Mouse (Mus musculus): Measurements from ENCODE around the gene Layn. TPM values are rescaled to one million over a fixed set of nuclear protein-coding genes. Genes with fewer than 3 reads are reported as not detected.

Gene Layn
- total RNA-seq (2021): 8.2 and 8.6 TPM in 2 replicates
- long read RNA-seq, experiment 1, partial matches to known transcripts: 0 of 2 reads
- long read RNA-seq, experiment 1, other reads (novel, unspliced or antisense): 1 of 2 reads
- long read RNA-seq, experiment 2, partial matches to known transcripts: 0 of 1 reads
- long read RNA-seq, experiment 2, other reads (novel, unspliced or antisense): 1 of 1 reads

GRCm38 (mm10) chr9:51076979-51077315 is at the start of gene Layn:
Layn (minus strand) TSS chr9:51077094.
- DNase-seq: peak; percentile 87

GRCm38 (mm10) chr9:51114767-51115166 is 37.9 kb upstream of the Layn start:
- DNase-seq: no peak

- no peak for DNase-seq
These were observed 28.9 kb upstream of the Layn start for GRCm38 (mm10) chr9:51105751-51106150.

- DNase-seq: peak; percentile 85
These were observed 27.1 kb upstream of the Layn start for GRCm38 (mm10) chr9:51103808-51104514.

GRCm38 (mm10) chr9:51102963-51103807 is 26.3 kb upstream of the Layn start:
- DNase-seq: peak; percentile 83

- peak; percentile 82 for DNase-seq
These were observed 25.0 kb upstream of the Layn start, which contains the start of gene 4833427G06Rik for GRCm38 (mm10) chr9:51101756-51102425. 4833427G06Rik (minus strand) TSS chr9:51102078.

GRCm38 (mm10) chr9:51096306-51096705 is 19.4 kb upstream of the Layn start:
- DNase-seq: peak; percentile 69

- DNase-seq: no peak
These were observed 16.8 kb upstream of the Layn start for GRCm38 (mm10) chr9:51093697-51094096.

- DNase-seq: no peak
These were observed 4.7 kb upstream of the Layn start for GRCm38 (mm10) chr9:51081614-51082013.

GRCm38 (mm10) chr9:51076300-51076978 is 455 bp downstream of the Layn start:
- DNase-seq: peak; percentile 34

GRCm38 (mm10) chr9:51075780-51076179 is 1.1 kb downstream of the Layn start:
- DNase-seq: peak; percentile 14

- DNase-seq: peak; percentile 46
These were observed 6.1 kb downstream of the Layn start for GRCm38 (mm10) chr9:51070801-51071200.

- no peak for DNase-seq
These were observed 8.7 kb downstream of the Layn start for GRCm38 (mm10) chr9:51068202-51068601.

- no peak for DNase-seq
These were observed 16.3 kb downstream of the Layn start, which contains the start of gene Btg4 for GRCm38 (mm10) chr9:51060601-51061000. Btg4 (plus strand) TSS chr9:51060901.

GRCm38 (mm10) chr9:51058951-51059521 is 17.9 kb downstream of the Layn start:
- DNase-seq: no peak

GRCm38 (mm10) chr9:51056360-51057324 is 20.3 kb downstream of the Layn start:
- DNase-seq: no peak

- no peak for DNase-seq
These were observed 24.7 kb downstream of the Layn start for GRCm38 (mm10) chr9:51052180-51052579.

GRCm38 (mm10) chr9:51042136-51042535 is 34.8 kb downstream of the Layn start:
- DNase-seq: no peak

- no peak for DNase-seq
These were observed 35.4 kb downstream of the Layn start for GRCm38 (mm10) chr9:51041491-51041980.

Data from adrenal gland, postnatal 14 days (tissue).